Mouse (Mus musculus) heart, embryonic 14.5 days (tissue): ENCODE data around the gene Gm28053. TPM values are rescaled to one million over a fixed set of nuclear protein-coding genes. Genes with fewer than 3 reads are reported as not detected.

Experiments used
- ATAC-seq: fragments of 200-750 bp; cut with Nextera tagmentation; 2 replicates; pipeline ENCODE4 v1.8.0; 2017; ENCODE audit warnings: low read depth, moderate TSS enrichment; ENCODE audit not compliant: insufficient number of reproducible peaks, insufficient read depth, low FRiP score
- H3K27ac ChIP-seq, 2 experiments: fragments of 200-500 bp in 1 of 2; fragments of 300-500 bp in 1 of 2; sonication (generic) in 1 of 2; replicated peaks in 1 of 2; 2 replicates each; pipeline ENCODE4 v1.5.1; 2012 to 2014; ENCODE audit warnings: low read depth in 2 of 2, low read length in 2 of 2, control low read depth in 1 of 2, mild to moderate bottlenecking in 1 of 2, mixed read lengths in 1 of 2; ENCODE audit not compliant: control insufficient read depth in 1 of 2, insufficient read depth in 1 of 2
- H3K27me3 ChIP-seq: fragments of 300-500 bp; sonication (generic); 2 replicates; pipeline ENCODE4 v1.6.1; 2014; ENCODE audit warnings: mild to moderate bottlenecking, low read length, control low read depth; ENCODE audit not compliant: control insufficient read depth, insufficient read depth
- H3K36me3 ChIP-seq: fragments of 300-500 bp; sonication (generic); 2 replicates; pipeline ENCODE4 v1.6.1; 2014; ENCODE audit warnings: mild to moderate bottlenecking, control low read depth, low read length, mixed read lengths; ENCODE audit not compliant: control insufficient read depth, insufficient read depth
- H3K4me1 ChIP-seq, 2 experiments: fragments of 200-500 bp in 1 of 2; fragments of 300-500 bp in 1 of 2; sonication (generic) in 1 of 2; 2 replicates each; pipeline ENCODE4 v1.6.1; 2012 to 2014; ENCODE audit warnings: low read length in 2 of 2, control low read depth in 1 of 2, mixed read lengths in 1 of 2; ENCODE audit not compliant: control insufficient read depth in 2 of 2, insufficient read depth in 2 of 2
- H3K4me2 ChIP-seq: fragments of 300-500 bp; sonication (generic); 2 replicates; pipeline ENCODE4 v1.6.1; 2014; ENCODE audit warnings: mild to moderate bottlenecking, low read length
- H3K4me3 ChIP-seq, 2 experiments: fragments of 200-500 bp in 1 of 2; fragments of 300-500 bp in 1 of 2; sonication (generic) in 1 of 2; 2 replicates each; pipeline ENCODE4 v1.5.1; 2012 to 2014; ENCODE audit warnings: low read length in 2 of 2, mild to moderate bottlenecking in 2 of 2, control low read depth in 1 of 2, low read depth in 1 of 2, moderate library complexity in 1 of 2; ENCODE audit not compliant: control insufficient read depth in 1 of 2, insufficient read depth in 1 of 2
- H3K9ac ChIP-seq: fragments of 300-500 bp; sonication (generic); 2 replicates; pipeline ENCODE4 v1.6.1; 2014; ENCODE audit warnings: mild to moderate bottlenecking, low read length
- H3K9me3 ChIP-seq: fragments of 300-500 bp; sonication (generic); 2 replicates; pipeline ENCODE4 v1.6.1; 2016; ENCODE audit warnings: low read length, control low read depth; ENCODE audit not compliant: control insufficient read depth
- WGBS: fragments of 180-500 bp; shearing (Covaris S2); extraction: QIAGEN DNeasy Blood & Tissue Kit; methylation state at CpG from one replicate; pipeline ENCODE4 v1.1.7; 2014; 5-methylcytosine and 5-hydroxymethylcytosine counted together
- polyA plus RNA-seq: library from polyadenylated mRNA; unstranded; fragments of >200 nt; fragmentation: Nextera tagmentation; extraction: Ambion mirVana; gene quantifications from 2 replicates; pipeline ENCODE4 v1.2.1, GENCODE M21; 2014

The Gm28053 gene
- polyA plus RNA-seq, 1 experiment from 2014 or later, result 5.1 TPM

- Histone ChIP-seq H3K9me3 (no peaks in the 10 kb centered on the region), H3K27ac (peak overlapping the region; percentile 21 to 53; a peak in 1 of 4 replicates), H3K4me1 (no peaks in the 10 kb centered on the region), H3K36me3 (0 out of 2 replicates have a peak, but pooled peaks cover 2% of the 10 kb centered on the region), H3K4me2 (no peak overlapping the region), H3K27me3 (no peaks in the 10 kb centered on the region), H3K4me3 (no peak overlapping the region), H3K9ac (no peak overlapping the region)
- 69% methylated on average over 4 of the region's 4 CpGs for WGBS
- no peak for ATAC-seq
These were observed 21.4 kb upstream of the Gm28053 start for GRCm38 (mm10) chr6:48696830-48697554.

- H3K27me3 ChIP-seq, result no peaks in the 10 kb centered on the region
- H3K4me2 ChIP-seq, result no peak overlapping the region
- 25% methylated on average over 1 of the region's 1 CpGs for WGBS
- H3K4me1 ChIP-seq, result no peaks in the 10 kb centered on the region
- peak overlapping the region; percentile 21 to 53; a peak in 1 of 4 replicates for H3K27ac ChIP-seq
- no peak overlapping the region for H3K4me3 ChIP-seq
- H3K36me3 ChIP-seq, result 0 out of 2 replicates have a peak, but pooled peaks cover 6% of the 10 kb centered on the region
- no peak overlapping the region for H3K9ac ChIP-seq
- no peaks in the 10 kb centered on the region for H3K9me3 ChIP-seq
- no peak for ATAC-seq
These were observed 20.9 kb upstream of the Gm28053 start for GRCm38 (mm10) chr6:48697555-48697930.

GRCm38 (mm10) chr6:48698066-48698856 is 20.1 kb upstream of the Gm28053 start:
- Histone ChIP-seq H3K36me3 (0 out of 2 replicates have a peak, but pooled peaks cover 6% of the 10 kb centered on the region), H3K27ac (0 out of 4 replicates have a peak overlapping the region, but pooled peaks of 1 of the 2 experiments have one; percentile 75), H3K27me3 (no peaks in the 10 kb centered on the region), H3K4me2 (no peak overlapping the region), H3K9me3 (no peaks in the 10 kb centered on the region), H3K9ac (no peak overlapping the region), H3K4me3 (no peak overlapping the region), H3K4me1 (no peaks in the 10 kb centered on the region)
- ATAC-seq, result no peak
- WGBS, result 82% methylated on average over 7 of the region's 7 CpGs

- H3K4me2 ChIP-seq, result no peak overlapping the region
- no peaks in the 10 kb centered on the region for H3K9me3 ChIP-seq
- H3K4me3 ChIP-seq, result no peak overlapping the region
- 55% methylated on average over 3 of the region's 3 CpGs for WGBS
- no peaks in the 10 kb centered on the region for H3K27me3 ChIP-seq
- ATAC-seq, result no peak
- H3K4me1 ChIP-seq, result no peaks in the 10 kb centered on the region
- no peak overlapping the region for H3K9ac ChIP-seq
- H3K36me3 ChIP-seq, result 0 out of 2 replicates have a peak, but pooled peaks cover 6% of the 10 kb centered on the region
- peak overlapping the region; percentile 43 to 75; a peak in 2 of 4 replicates for H3K27ac ChIP-seq
These were observed 19.5 kb upstream of the Gm28053 start for GRCm38 (mm10) chr6:48698888-48699287.

- H3K36me3 ChIP-seq, result peaks cover 13% of the 10 kb centered on the region; the same call in 1 of the 2 replicates
- H3K27ac ChIP-seq, result peak overlapping the region; percentile 70 to 87
- H3K27me3 ChIP-seq, result no peaks in the 10 kb centered on the region
- WGBS, result 39% methylated on average over 5 of the region's 5 CpGs
- no peak overlapping the region for H3K4me2 ChIP-seq
- H3K9ac ChIP-seq, result no peak overlapping the region
- H3K4me1 ChIP-seq, result no peaks in the 10 kb centered on the region
- H3K4me3 ChIP-seq, result no peak overlapping the region
- ATAC-seq, result peak; percentile 74
- H3K9me3 ChIP-seq, result no peaks in the 10 kb centered on the region
These were observed 17.9 kb upstream of the Gm28053 start for GRCm38 (mm10) chr6:48700251-48701075.

GRCm38 (mm10) chr6:48702146-48702545 is 16.3 kb upstream of the Gm28053 start:
- H3K27ac ChIP-seq, result peak overlapping the region in 1 of 2 experiments; percentile 70; a peak in 3 of 4 replicates
- no peaks in the 10 kb centered on the region for H3K4me1 ChIP-seq
- no peak overlapping the region for H3K4me2 ChIP-seq
- H3K9me3 ChIP-seq, result no peaks in the 10 kb centered on the region
- no peak for ATAC-seq
- no peaks in the 10 kb centered on the region for H3K27me3 ChIP-seq
- H3K4me3 ChIP-seq, result no peak overlapping the region
- H3K36me3 ChIP-seq, result peaks cover 13% of the 10 kb centered on the region; the same call in 1 of the 2 replicates
- no peak overlapping the region for H3K9ac ChIP-seq
- WGBS, result 78% methylated on average over 7 of the region's 7 CpGs

- H3K27me3 ChIP-seq, result no peaks in the 10 kb centered on the region
- peak overlapping the region in 1 of 2 experiments; percentile 70; a peak in 3 of 4 replicates for H3K27ac ChIP-seq
- no peaks in the 10 kb centered on the region for H3K4me1 ChIP-seq
- H3K4me3 ChIP-seq, result no peak overlapping the region
- no peak overlapping the region for H3K4me2 ChIP-seq
- no peak for ATAC-seq
- H3K9ac ChIP-seq, result no peak overlapping the region
- 61% methylated on average over 5 of the region's 5 CpGs for WGBS
- peaks cover 13% of the 10 kb centered on the region; the same call in 1 of the 2 replicates for H3K36me3 ChIP-seq
- H3K9me3 ChIP-seq, result no peaks in the 10 kb centered on the region
These were observed 15.8 kb upstream of the Gm28053 start for GRCm38 (mm10) chr6:48702601-48703000.
